Mouse (Mus musculus): ENCODE results near the gene Cacna2d2. TPM values are rescaled to one million over a fixed set of nuclear protein-coding genes. Genes with fewer than 3 reads are reported as not detected.
"Not testable (repeated sequence)": the region's sequence is repeated elsewhere in the genome, so short reads cannot be mapped to it uniquely, and the experiment has no call there.

Cacna2d2 gene
- polyA plus RNA-seq, 1 experiment from 2014 or later: 0.76 TPM

DNA sequence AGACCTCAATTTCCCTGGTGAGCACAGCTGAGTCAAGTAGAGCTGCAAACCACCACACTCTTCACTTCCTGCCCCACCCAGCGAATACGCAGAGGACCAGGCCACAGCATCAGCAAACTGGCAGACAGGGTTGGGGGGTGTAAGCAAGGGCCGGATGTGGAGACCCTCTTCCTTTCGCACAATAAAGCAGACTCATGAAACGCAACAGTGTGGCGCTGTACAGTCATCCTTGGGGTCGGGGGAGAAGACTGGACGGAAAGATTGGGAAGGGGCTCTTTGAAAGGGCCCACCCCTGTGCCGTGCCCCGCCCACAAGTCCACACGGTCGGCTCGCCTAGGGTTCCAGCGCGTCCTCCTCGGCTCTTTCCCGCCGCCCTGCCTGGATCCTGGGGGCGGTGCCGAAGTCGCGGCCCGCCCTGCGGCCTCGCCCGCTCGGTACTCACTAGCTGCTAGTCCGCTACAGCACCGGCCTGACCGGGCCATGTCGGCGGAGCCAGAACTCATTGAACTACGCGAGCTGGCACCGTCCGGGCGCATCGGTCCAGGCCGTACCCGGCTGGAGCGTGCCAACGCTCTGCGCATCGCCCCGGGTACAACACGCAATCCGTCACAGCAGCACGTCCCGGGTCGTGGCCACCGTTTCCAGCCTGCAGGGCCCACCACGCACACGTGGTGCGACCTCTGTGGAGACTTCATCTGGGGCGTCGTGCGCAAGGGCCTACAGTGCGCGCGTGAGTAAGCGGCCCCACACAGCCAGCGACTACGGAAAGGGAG lies 151.9 kb downstream of the Cacna2d2 start, which contains the start of gene Rassf1:
TSS of gene Rassf1 (plus strand) at position 439 of the 773 bp plus-strand sequence.
- peak within 1 kb of the TSS; percentile 96 for H3K4me2 ChIP-seq
- no peak for ATAC-seq (ENCODE audit: insufficient number of reproducible peaks, insufficient read depth, low FRiP score, low TSS enrichment, low read depth)
- 0 out of 2 replicates have a peak, but pooled peaks cover 7% of the 10 kb centered on the region for H3K27me3 ChIP-seq
- H3K9me3 ChIP-seq: no peaks in the 10 kb centered on the region
- peaks cover 62% of the 10 kb centered on the region for H3K4me1 ChIP-seq
- H3K36me3 ChIP-seq: no peaks in the 10 kb centered on the region
- H3K27ac ChIP-seq: peak within 1 kb of the TSS; percentile 73
- H3K9ac ChIP-seq: peak within 1 kb of the TSS; percentile 84
- under 1% methylated on average over 63 of the region's 63 CpGs for WGBS
- H3K4me3 ChIP-seq: peak within 1 kb of the TSS; percentile 56

DNA sequence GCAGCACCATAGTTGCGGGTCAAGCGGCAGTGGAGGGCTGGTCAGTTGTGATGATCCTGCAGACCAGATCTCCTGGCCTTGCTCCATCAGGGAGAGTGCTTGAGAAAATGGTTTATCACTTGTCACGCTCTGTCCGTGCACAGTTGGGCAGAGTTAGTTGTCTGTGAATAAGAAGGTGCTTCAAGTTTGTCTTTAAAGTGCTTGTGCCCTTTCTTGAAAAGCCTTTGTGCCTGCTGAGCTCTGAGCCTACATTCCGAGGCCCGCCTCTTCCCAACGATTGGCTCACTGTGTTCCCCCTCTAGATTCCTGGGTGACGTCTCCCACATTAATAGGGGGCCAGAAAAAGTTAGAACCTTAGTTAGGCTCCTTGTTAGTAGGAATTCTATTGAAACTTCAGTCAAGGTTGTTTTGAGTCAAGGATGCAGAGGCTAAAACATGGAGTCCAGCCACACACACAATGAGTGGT lies 152.5 kb downstream of the Cacna2d2 start:
- WGBS: 8% methylated on average over 8 of the region's 8 CpGs
- Histone ChIP-seq H3K4me1 (peaks cover 62% of the 10 kb centered on the region), H3K27me3 (0 out of 2 replicates have a peak, but pooled peaks cover 7% of the 10 kb centered on the region), H3K4me2 (peak overlapping the region; percentile 96), H3K4me3 (peak overlapping the region; percentile 56), H3K27ac (peak overlapping the region; percentile 73), H3K36me3 (peaks cover 4% of the 10 kb centered on the region), H3K9me3 (no peaks in the 10 kb centered on the region), H3K9ac (peak overlapping the region; percentile 84)
- no peak for ATAC-seq (ENCODE audit: insufficient number of reproducible peaks, insufficient read depth, low FRiP score, low TSS enrichment, low read depth)

- 79% methylated on average over 5 of the region's 5 CpGs for WGBS
- ATAC-seq (ENCODE audit: insufficient number of reproducible peaks, insufficient read depth, low FRiP score, low TSS enrichment, low read depth): no peak
- H3K27ac ChIP-seq: no peak overlapping the region
- H3K4me3 ChIP-seq: peak overlapping the region; percentile 66
- H3K9me3 ChIP-seq: no peaks in the 10 kb centered on the region
- peak overlapping the region; percentile 96 for H3K4me2 ChIP-seq
- H3K9ac ChIP-seq: peak overlapping the region; percentile 78
- H3K27me3 ChIP-seq: 0 out of 2 replicates have a peak, but pooled peaks cover 7% of the 10 kb centered on the region
- H3K36me3 ChIP-seq: peaks cover 13% of the 10 kb centered on the region
- peaks cover 57% of the 10 kb centered on the region for H3K4me1 ChIP-seq
These were observed 153.4 kb downstream of the Cacna2d2 start for GRCm38 (mm10) chr9:107552690-107553393.

DNA sequence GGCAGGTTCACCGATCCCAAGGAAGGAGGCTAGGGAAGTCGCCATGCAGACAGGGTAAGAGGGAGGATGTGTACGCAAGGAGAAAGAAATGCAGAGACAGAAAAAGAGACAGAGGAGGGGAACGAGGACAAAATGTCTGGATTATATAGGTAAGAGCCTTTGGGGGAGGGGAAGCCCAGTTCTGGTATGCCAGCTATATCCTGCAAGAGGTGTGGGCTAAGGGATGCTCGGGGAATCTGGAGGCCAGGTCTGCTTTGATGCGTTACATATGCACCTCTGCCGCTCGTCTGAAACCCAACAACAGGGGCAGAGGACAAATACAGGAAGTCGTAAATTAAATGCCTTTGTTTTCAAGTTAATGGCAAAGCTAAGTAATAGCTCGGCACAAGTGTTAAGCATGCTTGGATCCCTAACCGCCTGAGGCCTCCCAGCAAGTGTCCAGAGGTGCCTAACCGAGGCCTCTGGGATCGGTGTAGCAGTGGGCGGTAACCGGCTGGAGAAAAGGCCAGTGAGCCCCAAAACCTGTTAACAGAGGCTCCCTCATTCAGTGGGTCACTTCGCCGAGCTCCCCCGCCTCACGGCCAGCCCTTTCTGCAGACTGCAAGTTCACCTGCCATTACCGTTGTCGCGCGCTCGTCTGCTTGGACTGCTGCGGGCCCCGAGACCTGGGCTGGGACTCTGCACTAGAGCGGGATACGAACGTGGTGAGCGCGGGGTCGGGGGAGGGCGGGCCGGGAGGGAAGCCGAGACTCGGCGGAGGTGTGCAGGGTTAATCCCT lies 154.3 kb downstream of the Cacna2d2 start:
- ATAC-seq (ENCODE audit: insufficient number of reproducible peaks, insufficient read depth, low FRiP score, low TSS enrichment, low read depth): peak; percentile 45
- Histone ChIP-seq H3K4me3 (peak overlapping the region; percentile 66), H3K4me2 (peak overlapping the region; percentile 96), H3K9ac (peak overlapping the region; percentile 78), H3K9me3 (no peaks in the 10 kb centered on the region), H3K27ac (peak overlapping the region; percentile 95), H3K27me3 (0 out of 2 replicates have a peak, but pooled peaks cover 7% of the 10 kb centered on the region), H3K36me3 (peaks cover 22% of the 10 kb centered on the region), H3K4me1 (peaks cover 57% of the 10 kb centered on the region)
- 5% methylated on average over 37 of the region's 37 CpGs for WGBS

DNA sequence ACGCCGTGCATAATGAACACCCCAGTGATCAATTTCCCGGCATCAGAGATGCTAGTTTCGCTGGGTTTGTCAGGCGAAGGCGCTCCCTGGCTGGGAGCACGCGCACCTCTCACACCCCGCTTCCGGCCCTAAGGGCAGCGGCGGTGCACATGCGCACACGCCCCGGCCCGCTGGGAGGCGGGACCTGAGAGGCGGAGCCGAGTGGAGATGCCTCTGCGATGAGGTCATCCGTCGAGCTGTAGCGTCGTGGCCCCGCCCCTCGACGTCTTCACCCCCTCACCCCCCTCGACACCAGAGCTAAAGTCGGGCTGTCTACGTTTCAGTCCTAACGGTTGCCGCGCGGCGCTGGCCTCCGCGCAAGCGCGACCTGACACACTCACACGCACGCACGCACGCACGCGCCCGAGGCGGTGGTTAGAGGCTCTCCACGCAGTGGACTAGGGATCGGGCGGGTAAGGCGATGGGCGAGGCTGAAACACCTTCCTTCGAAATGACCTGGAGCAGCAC lies 155.0 kb downstream of the Cacna2d2 start:
- ATAC-seq (ENCODE audit: insufficient number of reproducible peaks, insufficient read depth, low FRiP score, low TSS enrichment, low read depth): peak; percentile 85
- peaks cover 28% of the 10 kb centered on the region for H3K36me3 ChIP-seq
- peaks cover 57% of the 10 kb centered on the region for H3K4me1 ChIP-seq
- peak overlapping the region; percentile 96 for H3K4me2 ChIP-seq
- peak overlapping the region; percentile 86 for H3K9ac ChIP-seq
- peak overlapping the region; percentile 66 for H3K4me3 ChIP-seq
- whole genome bisulfite sequencing: 0% methylated on average over 53 of the region's 53 CpGs
- H3K9me3 ChIP-seq: no peaks in the 10 kb centered on the region
- H3K27me3 ChIP-seq: 0 out of 2 replicates have a peak, but pooled peaks cover 7% of the 10 kb centered on the region
- H3K27ac ChIP-seq: peak overlapping the region; percentile 95

- H3K9ac ChIP-seq: peak overlapping the region; percentile 86
- under 1% methylated on average over 23 of the region's 23 CpGs for WGBS
- 0 out of 2 replicates have a peak, but pooled peaks cover 7% of the 10 kb centered on the region for H3K27me3 ChIP-seq
- peak; percentile 16; the same call in 1 of the 2 replicates for ATAC-seq (ENCODE audit: insufficient number of reproducible peaks, insufficient read depth, low FRiP score, low TSS enrichment, low read depth)
- peak overlapping the region; percentile 66 for H3K4me3 ChIP-seq
- peaks cover 57% of the 10 kb centered on the region for H3K4me1 ChIP-seq
- H3K27ac ChIP-seq: peak overlapping the region; percentile 95
- peaks cover 35% of the 10 kb centered on the region for H3K36me3 ChIP-seq
- H3K4me2 ChIP-seq: peak overlapping the region; percentile 96
- H3K9me3 ChIP-seq: no peaks in the 10 kb centered on the region
These were observed 155.6 kb downstream of the Cacna2d2 start for GRCm38 (mm10) chr9:107555031-107555457.

GRCm38 (mm10) chr9:107555701-107556100 lies 156.3 kb downstream of the Cacna2d2 start:
- Histone ChIP-seq H3K4me2 (peak overlapping the region; percentile 96), H3K36me3 (peaks cover 41% of the 10 kb centered on the region), H3K9ac (peak overlapping the region; percentile 86), H3K9me3 (no peaks in the 10 kb centered on the region), H3K4me3 (peak overlapping the region; percentile 66), H3K27ac (peak overlapping the region; percentile 95), H3K4me1 (peaks cover 52% of the 10 kb centered on the region), H3K27me3 (0 out of 2 replicates have a peak, but pooled peaks cover 1% of the 10 kb centered on the region)
- no peak for ATAC-seq (ENCODE audit: insufficient number of reproducible peaks, insufficient read depth, low FRiP score, low TSS enrichment, low read depth)
- 36% methylated on average over 2 of the region's 2 CpGs for WGBS

DNA sequence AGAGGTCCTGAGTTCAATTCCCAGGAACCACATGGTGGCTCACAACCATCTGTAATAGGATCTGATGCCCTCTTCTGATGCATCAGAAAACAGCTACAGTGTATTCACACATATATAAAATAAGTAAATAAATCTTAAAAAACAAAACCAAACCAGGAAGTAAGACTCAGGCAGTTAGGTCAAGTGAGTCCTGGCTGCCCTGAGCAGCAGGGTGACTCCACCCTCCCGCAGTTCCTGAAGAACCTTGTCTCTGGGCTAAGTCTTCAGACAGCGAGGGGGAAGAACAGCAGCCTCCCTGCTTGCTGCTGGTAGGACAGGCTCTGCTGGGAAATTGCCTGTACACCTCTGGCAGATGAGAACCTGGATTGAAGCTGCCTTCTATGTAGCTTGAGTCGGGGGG lies 156.9 kb downstream of the Cacna2d2 start:
- Histone ChIP-seq H3K36me3 (peaks cover 48% of the 10 kb centered on the region), H3K4me1 (peaks cover 46% of the 10 kb centered on the region), H3K4me2 (peak overlapping the region; percentile 96), H3K4me3 (peak overlapping the region; percentile 66), H3K9me3 (no peaks in the 10 kb centered on the region), H3K27me3 (no peaks in the 10 kb centered on the region), H3K9ac (peak overlapping the region; percentile 86; the same call in 1 of the 2 replicates), H3K27ac (no peak overlapping the region)
- no peak for ATAC-seq (ENCODE audit: insufficient number of reproducible peaks, insufficient read depth, low FRiP score, low TSS enrichment, low read depth)
- WGBS: 71% methylated on average over 3 of the region's 3 CpGs

DNA sequence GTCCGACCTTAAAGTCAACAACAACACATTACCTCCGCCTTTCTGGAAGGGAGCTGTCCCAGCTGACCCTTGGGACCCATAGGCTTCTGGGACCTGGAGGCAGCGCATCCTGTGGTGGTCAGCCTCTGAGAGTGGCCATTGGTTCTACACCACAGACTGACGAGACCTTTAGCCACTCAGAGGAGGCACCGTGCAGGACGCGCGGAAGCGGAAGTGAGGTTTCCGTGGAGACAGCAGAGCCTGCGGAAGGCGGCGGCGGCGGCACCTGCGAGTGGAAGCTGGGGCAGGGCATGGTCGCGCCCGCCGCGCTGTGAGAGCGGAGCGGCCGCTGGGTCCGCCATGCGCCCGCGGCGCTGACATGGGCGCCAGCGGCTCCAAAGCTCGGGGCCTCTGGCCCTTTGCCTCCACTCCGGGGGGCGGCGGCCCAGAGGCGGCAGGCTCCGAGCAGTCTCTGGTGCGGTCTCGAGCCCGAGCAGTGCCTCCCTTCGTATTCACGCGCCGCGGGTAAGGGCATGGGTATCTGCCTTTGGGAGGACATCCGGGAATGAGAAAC lies 163.7 kb downstream of the Cacna2d2 start, which contains the start of gene Tusc2:
TSS of gene Tusc2 (plus strand) at position 227 of the 553 bp plus-strand sequence.
- Histone ChIP-seq H3K27me3 (no peaks in the 10 kb centered on the region), H3K4me2 (peak within 1 kb of the TSS; percentile 83), H3K4me3 (peak within 1 kb of the TSS; percentile 91), H3K4me1 (peaks cover 42% of the 10 kb centered on the region), H3K9ac (peak within 1 kb of the TSS; percentile 87), H3K36me3 (peaks cover 59% of the 10 kb centered on the region), H3K27ac (peak within 1 kb of the TSS; percentile 51; the same call in 1 of the 2 replicates), H3K9me3 (no peaks in the 10 kb centered on the region)
- peak; percentile 87 for ATAC-seq (ENCODE audit: insufficient number of reproducible peaks, insufficient read depth, low FRiP score, low TSS enrichment, low read depth)
- WGBS: 0% methylated on average over 44 of the region's 46 CpGs

DNA sequence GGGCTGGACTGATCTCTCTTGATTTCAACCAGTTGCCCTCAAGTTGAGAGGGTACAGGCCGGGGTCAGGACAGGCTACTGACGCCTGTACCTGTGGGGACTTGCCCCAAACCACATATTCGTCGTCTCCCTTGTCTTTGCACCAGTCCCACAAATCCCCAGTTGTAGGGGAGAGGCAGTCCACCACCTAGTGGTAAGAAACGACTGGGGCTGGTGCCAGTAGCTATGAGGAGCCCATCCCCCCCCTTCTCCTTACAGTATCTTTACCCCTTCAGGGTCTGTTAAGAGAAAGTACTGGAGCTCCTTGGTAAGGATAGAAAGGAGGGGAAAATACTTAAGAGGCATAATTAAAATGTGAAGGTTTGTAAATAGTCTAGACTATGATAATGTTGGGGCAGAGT lies 166.1 kb downstream of the Cacna2d2 start:
- H3K27me3 ChIP-seq; H3K9me3 ChIP-seq; ATAC-seq (ENCODE audit: insufficient number of reproducible peaks, insufficient read depth, low FRiP score, low TSS enrichment, low read depth); H3K4me3 ChIP-seq; H3K9ac ChIP-seq: not testable (repeated sequence)
- peaks cover 37% of the 10 kb centered on the region for H3K36me3 ChIP-seq
- peaks cover 50% of the 10 kb centered on the region for H3K4me1 ChIP-seq
- H3K27ac ChIP-seq: 0 out of 2 replicates have a peak overlapping the region, but pooled peaks have one; percentile 18
- H3K4me2 ChIP-seq: peak overlapping the region; percentile 19; the same call in 1 of the 2 replicates
- whole genome bisulfite sequencing: 47% methylated on average over 5 of the region's 5 CpGs
